Mouse (Mus musculus) liver, embryonic 14.5 days (tissue): ENCODE results near the gene Fam19a2. TPM values are rescaled to one million over a fixed set of nuclear protein-coding genes. Genes with fewer than 3 reads are reported as not detected.
A peak's percentile ranks its signal among the peaks of the same experiment; 100 is the strongest.

ENCODE experiments used
- ATAC-seq: fragments of 200-750 bp; cut with Nextera tagmentation; 2 replicates; pipeline ENCODE4 v1.8.0; 2017; ENCODE audit warnings: moderate number of reproducible peaks, mild to moderate bottlenecking, moderate library complexity; ENCODE audit not compliant: insufficient read depth
- DNase-seq, 3 experiments: peaks; one replicate each; pipeline ENCODE4 v3.0.0-alpha.2; 2012 to 2013; ENCODE audit warnings: low read depth in 3 of 3, low spot score in 3 of 3
- H3K27ac ChIP-seq: fragments of 300-500 bp; sonication (generic); 2 replicates; pipeline ENCODE4 v1.5.1; 2014; ENCODE audit warnings: moderate library complexity, mild to moderate bottlenecking, control low read depth, inconsistent platforms
- H3K27me3 ChIP-seq: fragments of 300-500 bp; sonication (generic); 2 replicates; pipeline ENCODE4 v1.6.1; 2014; ENCODE audit warnings: mild to moderate bottlenecking, low read length, moderate library complexity; ENCODE audit not compliant: control insufficient read depth, insufficient read depth
- H3K36me3 ChIP-seq: fragments of 300-500 bp; sonication (generic); replicated peaks from 2 replicates; pipeline ENCODE4 v1.6.1; 2014; ENCODE audit warnings: low read depth; ENCODE audit not compliant: control insufficient read depth, insufficient read depth
- H3K4me1 ChIP-seq, 2 experiments: fragments of 200-500 bp in 1 of 2; fragments of 300-500 bp in 1 of 2; sonication (generic) in 1 of 2; replicated peaks; 2 replicates each; pipeline ENCODE4 v1.6.1; 2012 to 2014; ENCODE audit warnings: antibody characterized with exemption in 1 of 2, inconsistent platforms in 1 of 2, low read length in 1 of 2; ENCODE audit not compliant: control insufficient read depth in 2 of 2, insufficient read depth in 2 of 2
- H3K4me2 ChIP-seq: fragments of 300-500 bp; sonication (generic); 2 replicates; pipeline ENCODE4 v1.6.1; 2014; ENCODE audit warnings: low read depth, mild to moderate bottlenecking, control low read depth, moderate library complexity
- H3K4me3 ChIP-seq, 2 experiments: fragments of 200-500 bp in 1 of 2; fragments of 300-500 bp in 1 of 2; sonication (generic) in 1 of 2; 2 replicates each; pipeline ENCODE4 v1.5.1; 2012 to 2014; ENCODE audit warnings: low read depth in 2 of 2, low read length in 2 of 2, mild to moderate bottlenecking in 2 of 2, control low read depth in 1 of 2, inconsistent platforms in 1 of 2, moderate library complexity in 1 of 2; ENCODE audit not compliant: insufficient read depth in 1 of 2
- H3K9ac ChIP-seq: fragments of 300-500 bp; sonication (generic); replicated peaks from 2 replicates; pipeline ENCODE4 v1.6.1; 2014; ENCODE audit warnings: mild to moderate bottlenecking, control low read depth, moderate library complexity
- H3K9me3 ChIP-seq: fragments of 300-500 bp; sonication (generic); 2 replicates; pipeline ENCODE4 v1.6.1; 2016; ENCODE audit warnings: low read length, mixed read lengths; ENCODE audit not compliant: control insufficient read depth
- CTCF ChIP-seq: IDR thresholded peaks from 2 replicates; pipeline ENCODE4 v1.5.1; 2016; ENCODE audit warnings: antibody characterized with exemption, low read depth, control low read depth
- EP300 ChIP-seq: IDR thresholded peaks from 2 replicates; pipeline ENCODE4 v1.6.1; 2016; ENCODE audit warnings: antibody characterized with exemption, low read depth
- WGBS: fragments of 180-500 bp; shearing (Covaris S2); extraction: QIAGEN DNeasy Blood & Tissue Kit; methylation state at CpG from one replicate; pipeline ENCODE4 v1.1.7; 2014; ENCODE audit not compliant: insufficient replicate concordance; 5-methylcytosine and 5-hydroxymethylcytosine counted together
- polyA plus RNA-seq, 2 experiments: library from polyadenylated mRNA; depleted of rRNA in 1 of 2; stranded (reverse) in 1 of 2; unstranded in 1 of 2; fragments of >200 nt; fragmentation: Nextera tagmentation in 1 of 2; extraction: Ambion mirVana in 1 of 2; gene quantifications; 2 replicates each; pipeline versions ENCODE4 v1.2.1 to v1.2.3; 2012 to 2014

The Fam19a2 gene
- polyA plus RNA-seq (2012; rRNA removed) (0.12 and 0.14 TPM in 2 replicates), polyA plus RNA-seq (2014; fragmentation: Nextera tagmentation; extraction: Ambion mirVana) (0.20 and 0.29 TPM in 2 replicates)

DNA sequence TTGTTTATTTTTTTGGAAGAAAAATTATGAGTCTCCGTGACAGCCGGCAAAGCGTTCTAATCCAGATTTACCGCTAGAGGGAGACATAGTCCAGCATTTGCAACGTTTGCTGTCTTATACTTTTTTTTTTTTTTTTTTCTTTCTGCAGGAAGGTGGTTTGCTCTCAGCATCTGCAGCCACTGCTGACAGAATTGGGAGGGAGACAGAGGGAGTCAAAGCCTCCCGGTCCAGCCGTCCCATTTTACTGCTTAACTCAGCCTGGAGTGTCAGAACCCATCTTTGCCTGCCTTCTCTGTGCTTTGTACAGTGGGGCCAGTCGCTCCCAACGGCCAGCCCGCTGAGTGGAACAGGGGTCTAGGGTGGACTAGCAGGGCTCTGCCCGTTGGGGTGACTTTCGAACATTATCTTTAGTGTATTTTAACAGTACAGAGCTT lies at the start of gene Fam19a2:
Gene Fam19a2, plus strand, starts transcription at position 121 of the 434 bp plus-strand sequence.
- no peak for ATAC-seq
- Histone ChIP-seq H3K27ac (no peak within 1 kb of the TSS), H3K4me1 (no peaks in the 10 kb centered on the region), H3K4me2 (peak within 1 kb of the TSS; percentile 52), H3K27me3 (peaks cover 32% of the 10 kb centered on the region), H3K9ac (no peak within 1 kb of the TSS), H3K9me3 (no peaks in the 10 kb centered on the region), H3K36me3 (no peaks in the 10 kb centered on the region), H3K4me3 (peak within 1 kb of the TSS; percentile 21 to 26; a peak in 3 of 4 replicates)
- peak in 2 of 3 experiments; percentile 31 to 37 for DNase-seq
- TF ChIP-seq EP300 (no peak), CTCF (peak; percentile 59)
- WGBS: 3% methylated on average over 12 of the region's 12 CpGs

DNA sequence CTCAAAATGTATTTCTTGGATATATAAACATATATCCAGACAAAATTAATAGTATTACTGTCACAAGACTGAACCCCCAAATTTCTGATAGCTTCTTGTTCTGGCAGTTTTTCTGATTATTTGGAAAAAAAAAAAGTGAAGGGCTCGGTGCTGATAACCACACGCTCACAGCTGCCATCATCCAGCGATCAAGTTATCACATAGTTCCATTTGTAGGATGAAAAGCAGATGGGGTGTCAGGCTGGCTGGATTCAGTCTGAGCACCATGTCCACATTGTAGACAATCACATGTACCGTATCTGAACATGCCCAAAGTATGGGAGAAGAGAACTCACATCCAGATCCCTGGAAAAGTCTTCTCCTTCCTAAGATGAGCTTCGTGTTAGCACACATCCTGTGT lies 41.0 kb upstream of the Fam19a2 start:
- no peak overlapping the region for H3K4me3 ChIP-seq
- TF ChIP-seq CTCF (no peak), EP300 (0 out of 2 replicates have a peak, but pooled peaks have one; percentile 6)
- H3K4me2 ChIP-seq: no peak overlapping the region
- no peaks in the 10 kb centered on the region for H3K9me3 ChIP-seq
- no peaks in the 10 kb centered on the region for H3K36me3 ChIP-seq
- H3K9ac ChIP-seq: no peak overlapping the region
- H3K27ac ChIP-seq: no peak overlapping the region
- no peaks in the 10 kb centered on the region for H3K27me3 ChIP-seq
- WGBS: 65% methylated on average over 5 of the region's 5 CpGs
- no peaks in the 10 kb centered on the region for H3K4me1 ChIP-seq
- DNase-seq (no peak), ATAC-seq (no peak)

DNA sequence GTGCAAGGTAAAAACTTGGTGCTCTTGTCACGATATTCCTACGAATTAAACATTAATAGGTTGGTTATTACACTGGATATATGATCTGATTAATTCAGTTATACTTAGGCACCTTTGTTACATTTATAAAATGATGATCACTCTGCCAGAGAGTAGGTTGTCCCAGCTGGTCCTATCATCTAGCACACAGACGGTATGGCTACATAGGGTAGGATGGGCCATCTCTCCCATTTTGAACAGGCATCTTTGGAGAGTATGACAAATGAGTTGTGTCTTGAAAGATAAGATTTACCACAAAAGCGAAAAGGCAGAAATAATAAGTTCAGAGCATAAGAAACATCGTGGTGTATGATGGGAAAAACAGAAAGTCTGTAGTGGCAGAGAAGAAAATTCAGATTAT lies 34.4 kb upstream of the Fam19a2 start:
- no peaks in the 10 kb centered on the region for H3K9me3 ChIP-seq
- no peak for ATAC-seq

DNA sequence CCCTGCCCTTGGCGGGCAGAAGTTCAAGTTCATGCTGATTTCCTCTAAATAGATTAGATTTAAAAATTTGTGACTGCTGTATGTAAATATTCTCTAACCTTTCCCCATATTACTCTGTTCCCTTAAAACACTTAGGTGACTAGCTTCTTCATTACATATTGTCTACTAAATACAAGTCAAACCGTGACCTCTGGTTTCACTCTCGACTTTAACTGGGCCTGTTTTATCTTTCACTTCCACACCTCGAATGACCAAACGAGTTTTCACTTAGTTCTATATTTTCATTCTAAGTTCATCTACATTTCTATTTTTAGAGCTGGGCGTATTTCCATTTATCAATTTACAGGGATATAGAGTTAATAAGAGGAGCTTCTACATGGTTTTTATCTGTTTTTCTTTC lies 15.7 kb upstream of the Fam19a2 start:
- TF ChIP-seq EP300 (no peak), CTCF (no peak)

More for the DNA sequence above, 34.4 kb upstream of the Fam19a2 start:
- H3K27ac ChIP-seq: no peak overlapping the region
- no peak overlapping the region for H3K4me3 ChIP-seq
- H3K27me3 ChIP-seq: no peaks in the 10 kb centered on the region
- no peak overlapping the region for H3K4me2 ChIP-seq
- H3K36me3 ChIP-seq: no peaks in the 10 kb centered on the region
- DNase-seq: no peak
- 60% methylated on average over 5 of the region's 5 CpGs for WGBS
- H3K4me1 ChIP-seq: no peaks in the 10 kb centered on the region
- TF ChIP-seq CTCF (no peak), EP300 (no peak)
- no peak overlapping the region for H3K9ac ChIP-seq

DNA sequence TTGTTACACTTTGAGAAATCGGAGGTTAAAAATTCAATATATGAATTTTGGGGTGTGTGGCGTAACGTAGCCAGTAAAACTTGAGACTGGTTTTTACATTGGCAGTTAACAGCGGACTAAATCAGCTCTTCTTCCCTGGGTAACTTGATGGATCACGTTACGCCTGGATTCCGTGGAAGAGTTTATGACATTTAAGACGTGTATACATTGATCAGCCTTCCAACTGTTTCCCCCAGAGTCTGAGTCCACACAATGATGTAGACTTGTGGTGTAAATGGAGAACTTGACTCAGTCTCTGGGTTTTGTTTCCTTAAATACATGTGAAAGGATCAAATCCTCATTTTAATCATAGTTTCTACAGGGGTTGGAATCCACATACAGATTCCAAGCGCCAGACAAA lies 11.9 kb upstream of the Fam19a2 start:
- no peak overlapping the region for H3K9ac ChIP-seq
- H3K9me3 ChIP-seq: no peaks in the 10 kb centered on the region
- no peak for DNase-seq
- no peaks in the 10 kb centered on the region for H3K4me1 ChIP-seq
- ATAC-seq: no peak
- no peak for TF ChIP-seq CTCF
- no peak for TF ChIP-seq EP300
- H3K36me3 ChIP-seq: no peaks in the 10 kb centered on the region
- 70% methylated on average over 9 of the region's 9 CpGs for WGBS
- no peaks in the 10 kb centered on the region for H3K27me3 ChIP-seq
- H3K4me2 ChIP-seq: no peak overlapping the region
- H3K4me3 ChIP-seq: no peak overlapping the region
- no peak overlapping the region for H3K27ac ChIP-seq

More for the DNA sequence above, 15.7 kb upstream of the Fam19a2 start:
- DNase-seq (no peak), ATAC-seq (no peak)
- Histone ChIP-seq H3K4me1 (no peaks in the 10 kb centered on the region), H3K27ac (no peak overlapping the region), H3K27me3 (no peaks in the 10 kb centered on the region), H3K36me3 (no peaks in the 10 kb centered on the region), H3K9me3 (no peaks in the 10 kb centered on the region), H3K4me3 (no peak overlapping the region), H3K4me2 (no peak overlapping the region), H3K9ac (no peak overlapping the region)
- 52% methylated on average over 6 of the region's 6 CpGs for WGBS
